Mouse (Mus musculus) NIH3T3 (cell line): ENCODE data around the gene Sema4d.

ENCODE experiments used
- DNase-seq: peaks from one replicate; pipeline ENCODE4 v3.0.0-alpha.2; 2012; ENCODE audit warnings: low read depth

Sema4d gene

GRCm38 (mm10) chr13:51727364-51727763 lies 66.2 kb downstream of the Sema4d start:
- peak; percentile 47 for DNase-seq

- DNase-seq: peak; percentile 16
These were observed 67.5 kb downstream of the Sema4d start for GRCm38 (mm10) chr13:51725926-51726574.

- DNase-seq: no peak
These were observed 68.1 kb downstream of the Sema4d start for GRCm38 (mm10) chr13:51725446-51725845.

- no peak for DNase-seq
These were observed 69.0 kb downstream of the Sema4d start for GRCm38 (mm10) chr13:51724566-51724965.

GRCm38 (mm10) chr13:51723114-51723513 lies 70.4 kb downstream of the Sema4d start:
- peak; percentile 76 for DNase-seq

GRCm38 (mm10) chr13:51720556-51720955 lies 73.0 kb downstream of the Sema4d start:
- DNase-seq: no peak

GRCm38 (mm10) chr13:51719256-51719655 lies 74.3 kb downstream of the Sema4d start:
- DNase-seq: no peak

GRCm38 (mm10) chr13:51716350-51717263 lies 76.9 kb downstream of the Sema4d start:
- no peak for DNase-seq

GRCm38 (mm10) chr13:51712022-51712421 lies 81.5 kb downstream of the Sema4d start:
- no peak for DNase-seq

GRCm38 (mm10) chr13:51710738-51711137 lies 82.8 kb downstream of the Sema4d start:
- peak; percentile 50 for DNase-seq

- no peak for DNase-seq
These were observed 87.4 kb downstream of the Sema4d start for GRCm38 (mm10) chr13:51705882-51706854.

- DNase-seq: no peak
These were observed 89.7 kb downstream of the Sema4d start for GRCm38 (mm10) chr13:51703893-51704292.

GRCm38 (mm10) chr13:51698318-51698717 lies 95.2 kb downstream of the Sema4d start:
- DNase-seq: no peak

- no peak for DNase-seq
These were observed 95.7 kb downstream of the Sema4d start for GRCm38 (mm10) chr13:51697897-51698296.

- DNase-seq: no peak
These were observed 96.1 kb downstream of the Sema4d start for GRCm38 (mm10) chr13:51697455-51697854.

GRCm38 (mm10) chr13:51696481-51696880 lies 97.1 kb downstream of the Sema4d start:
- no peak for DNase-seq

- DNase-seq: no peak
These were observed 104.9 kb downstream of the Sema4d start for GRCm38 (mm10) chr13:51688688-51689087.

GRCm38 (mm10) chr13:51686966-51687365 lies 106.6 kb downstream of the Sema4d start:
- no peak for DNase-seq

GRCm38 (mm10) chr13:51685290-51685966 lies 108.1 kb downstream of the Sema4d start:
- no peak for DNase-seq

- no peak for DNase-seq
These were observed 111.9 kb downstream of the Sema4d start for GRCm38 (mm10) chr13:51681634-51682033.

GRCm38 (mm10) chr13:51681076-51681475 lies 112.5 kb downstream of the Sema4d start:
- DNase-seq: no peak
